Mouse (Mus musculus): ENCODE data around the gene Cd93.

DNA sequence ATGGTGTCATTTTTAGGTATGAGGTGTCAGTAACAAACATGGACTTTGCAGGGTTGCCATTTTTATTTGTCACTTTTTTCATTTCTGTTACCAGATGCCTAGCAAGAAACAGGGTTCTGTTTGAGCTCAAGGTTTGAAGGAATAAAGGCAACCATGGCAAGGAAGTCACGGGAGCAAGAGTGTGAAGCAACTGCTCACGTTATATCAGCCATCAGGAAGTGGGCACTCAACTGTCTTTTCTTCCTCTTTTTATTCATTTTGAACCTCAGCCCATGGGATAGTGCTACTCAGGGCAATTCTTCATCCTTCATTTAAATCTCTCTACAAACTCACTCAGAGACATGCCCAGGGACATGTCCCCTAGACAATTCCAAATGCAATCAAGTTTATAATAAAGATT, 45.5 kb upstream of the Cd93 start:
- no peak for TF ChIP-seq CTCF (IDR thresholded peaks at IDR 0.05; ENCODE audit: control insufficient read depth, insufficient read depth, insufficient replicate concordance, low read depth, low read length)
- no peak for TF ChIP-seq POLR2A (IDR thresholded peaks at IDR 0.05; ENCODE audit: control insufficient read depth, low read depth, low read length)
